Mouse (Mus musculus) G1E (cell line): ENCODE measurements around the gene Micu2. TPM values are rescaled to one million over a fixed set of nuclear protein-coding genes. Genes with fewer than 3 reads are reported as not detected.

ENCODE experiments used
- ATAC-seq: 2 replicates; pipeline ENCODE4 v1.8.0; 2016; ENCODE audit warnings: mild to moderate bottlenecking; ENCODE audit not compliant: insufficient number of reproducible peaks, poor library complexity, low FRiP score, severe bottlenecking; ENCODE audit errors: extremely low read depth
- DNase-seq: peaks from one replicate; pipeline ENCODE4 v3.0.0; 2012; ENCODE audit warnings: low spot score
- H3K27me3 ChIP-seq: 2 replicates; pipeline ENCODE4 v1.6.1; 2012; ENCODE audit warnings: mild to moderate bottlenecking, low read length, inconsistent platforms; ENCODE audit not compliant: insufficient read depth
- H3K36me3 ChIP-seq: replicated peaks from 2 replicates; pipeline ENCODE3; 2012; ENCODE audit warnings: mild to moderate bottlenecking, inconsistent platforms
- H3K4me1 ChIP-seq: 2 replicates; pipeline ENCODE4 v1.6.1; 2012; ENCODE audit warnings: low read depth, low read length, inconsistent platforms, mixed read lengths; ENCODE audit not compliant: insufficient read depth
- H3K4me3 ChIP-seq: 2 replicates; pipeline ENCODE4 v1.5.1; 2012; ENCODE audit warnings: low read depth, mild to moderate bottlenecking, inconsistent platforms, low read length, moderate library complexity, mixed read lengths
- H3K9me3 ChIP-seq: replicated peaks from 2 replicates; pipeline ENCODE4 v1.6.1; 2012; ENCODE audit warnings: inconsistent platforms
- CTCF ChIP-seq: IDR thresholded peaks from 2 replicates; pipeline ENCODE4 v1.5.1; 2012; ENCODE audit warnings: low read depth, low read length, inconsistent platforms, mixed read lengths
- GATA1 ChIP-seq: IDR thresholded peaks from 2 replicates; pipeline ENCODE4 v1.6.1; 2012; ENCODE audit warnings: borderline replicate concordance, low read length, inconsistent platforms, mixed read lengths
- GATA2 ChIP-seq: IDR thresholded peaks from 2 replicates; pipeline ENCODE4 v1.6.1; 2012; ENCODE audit warnings: low read depth, low read length, inconsistent platforms, borderline replicate concordance
- POLR2AphosphoS5 ChIP-seq: IDR thresholded peaks from 2 replicates; pipeline ENCODE4 v1.6.1; 2012; ENCODE audit warnings: low read depth, low read length, inconsistent platforms; ENCODE audit not compliant: insufficient replicate concordance
- TAL1 ChIP-seq: conservative IDR thresholded peaks from 2 replicates; pipeline ENCODE4 v1.6.1; 2012; ENCODE audit warnings: low read depth, low read length, inconsistent platforms, mixed read lengths
- polyA plus RNA-seq: library from polyadenylated mRNA; stranded (reverse); fragments of >175 nt; gene quantifications from 2 replicates; pipeline ENCODE4 v1.2.3, GENCODE M21; 2012
- total RNA-seq, 2 experiments: library from RNA; stranded (forward) in 1 of 2; stranded (reverse) in 1 of 2; fragments of 200-1000 nt in 1 of 2; fragments of >200 nt in 1 of 2; fragmentation: Nextera tagmentation in 1 of 2; gene quantifications; 2 replicates each; pipeline ENCODE4 v1.2.3; 2014 to 2017

Micu2 gene
- total RNA-seq (2014; fragmentation: Nextera tagmentation), result 15.6 and 23.0 TPM in 2 replicates
- 40.5 and 46.9 TPM in 2 replicates for total RNA-seq (2017)
- polyA plus RNA-seq, result 24.9 and 28.4 TPM in 2 replicates

DNA sequence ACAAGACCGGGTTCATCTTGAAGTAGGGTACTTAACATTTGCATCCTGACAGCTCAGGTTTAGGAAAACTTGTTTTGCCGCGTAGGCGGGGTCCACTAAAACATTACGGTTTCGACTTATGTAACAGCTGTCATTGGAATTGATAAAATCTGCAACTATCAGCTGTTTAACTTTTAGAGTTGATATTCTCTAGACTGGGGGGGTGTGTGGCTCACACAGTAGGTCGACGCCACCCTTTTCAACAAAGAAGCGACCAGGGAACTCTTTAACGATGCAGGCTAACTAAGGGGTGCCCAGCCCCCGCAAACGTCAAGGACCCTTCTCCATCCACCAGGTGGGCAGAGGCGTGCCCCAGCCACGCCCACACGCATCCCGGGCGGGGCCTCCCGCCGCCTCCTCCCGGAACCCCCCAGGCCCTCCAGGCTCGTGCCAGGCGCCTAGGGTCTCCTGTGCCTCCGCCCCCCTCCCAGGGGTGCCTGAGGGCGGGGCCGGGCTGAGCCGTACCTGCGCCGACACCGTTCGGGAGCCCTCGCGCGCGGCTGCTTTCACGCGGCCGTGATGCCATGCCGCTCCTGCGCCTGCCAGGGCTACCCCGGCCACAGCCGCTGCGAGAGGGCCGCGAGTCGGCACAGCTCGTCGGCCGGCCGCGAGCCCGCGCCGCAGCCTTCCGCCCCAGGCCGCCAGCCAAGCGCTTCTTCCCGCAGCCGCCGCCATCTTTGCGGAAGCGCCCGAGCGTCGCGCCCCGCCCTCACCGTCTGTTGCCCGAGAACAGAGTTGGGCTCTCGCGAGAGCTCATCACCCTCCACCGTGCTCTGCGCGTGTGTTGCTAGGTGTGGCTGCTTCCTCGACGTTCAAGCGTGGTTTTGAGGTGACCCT lies at the start of gene Micu2:
Micu2 (minus strand) TSS at position 737 of the 876 bp plus-strand sequence.
- Histone ChIP-seq H3K9me3 (peaks cover 6% of the 10 kb centered on the region), H3K4me1 (peaks cover 4% of the 10 kb centered on the region), H3K27me3 (0 out of 2 replicates have a peak, but pooled peaks cover 3% of the 10 kb centered on the region), H3K36me3 (no peaks in the 10 kb centered on the region), H3K4me3 (peak within 1 kb of the TSS; percentile 82)
- DNase-seq (peak; percentile 48), ATAC-seq (peak; percentile 77)
- TF ChIP-seq TAL1, result no peak
- no peak for TF ChIP-seq GATA2
- no peak for TF ChIP-seq CTCF
- no peak for TF ChIP-seq POLR2AphosphoS5

DNA sequence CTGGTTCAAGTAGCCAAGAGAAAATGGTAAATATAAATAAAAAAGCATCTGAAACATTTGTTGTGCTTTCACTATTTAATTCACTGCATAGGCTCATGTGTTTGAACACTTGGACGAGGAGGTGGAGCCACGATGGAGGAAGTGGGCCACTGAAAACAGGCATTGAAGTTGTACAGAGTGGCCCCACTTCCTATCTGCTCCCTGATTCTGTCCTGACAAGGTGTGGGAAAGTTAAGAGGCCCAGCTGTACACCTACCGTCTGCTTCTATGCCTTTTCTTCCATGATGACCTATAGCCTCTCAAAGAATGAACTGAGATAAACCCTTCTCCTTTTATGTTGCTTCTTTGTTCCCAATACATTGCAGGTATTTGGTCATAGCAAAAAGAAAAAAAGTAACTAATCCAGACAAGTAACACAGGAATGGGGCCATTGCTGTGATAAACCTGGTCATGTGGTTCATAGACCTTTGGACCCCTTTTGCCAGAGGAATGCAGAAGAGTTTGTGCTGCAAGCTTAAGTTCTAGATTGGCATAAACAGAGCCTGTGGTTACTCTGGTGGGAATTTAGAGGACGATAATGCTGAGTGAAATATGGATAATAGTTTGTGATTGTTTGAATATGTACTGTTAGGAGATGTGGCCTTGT lies 47.7 kb upstream of the Micu2 start:
- H3K9me3 ChIP-seq, result no peaks in the 10 kb centered on the region
- no peaks in the 10 kb centered on the region for H3K27me3 ChIP-seq
- DNase-seq (no peak), ATAC-seq (no peak)
- H3K36me3 ChIP-seq, result no peaks in the 10 kb centered on the region
- TF ChIP-seq CTCF (no peak), POLR2AphosphoS5 (no peak), TAL1 (no peak), GATA2 (no peak), GATA1 (no peak)
- H3K4me1 ChIP-seq, result no peaks in the 10 kb centered on the region
- H3K4me3 ChIP-seq, result no peak overlapping the region

DNA sequence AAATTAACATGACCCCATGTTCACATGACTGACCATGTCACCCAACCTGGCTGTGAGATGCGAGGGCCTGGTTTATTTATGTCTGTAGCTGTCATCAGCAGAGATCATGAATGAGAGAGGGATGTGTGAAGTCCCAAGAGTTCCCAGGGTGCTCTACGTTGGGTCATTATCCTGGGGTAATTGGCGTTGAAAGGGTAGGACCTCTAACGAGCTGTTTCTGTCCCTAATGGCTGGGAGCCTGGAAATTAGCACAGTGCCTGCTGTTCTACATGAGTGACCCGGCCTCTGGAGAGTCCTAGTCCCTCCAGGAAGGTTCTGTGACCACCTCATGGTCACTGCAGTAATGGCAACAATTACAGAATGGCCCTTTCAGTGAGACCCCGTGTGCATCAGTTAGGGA lies 37.1 kb upstream of the Micu2 start:
- Histone ChIP-seq H3K4me1 (no peaks in the 10 kb centered on the region), H3K36me3 (no peaks in the 10 kb centered on the region), H3K9me3 (no peaks in the 10 kb centered on the region), H3K4me3 (no peak overlapping the region), H3K27me3 (no peaks in the 10 kb centered on the region)
- DNase-seq (no peak), ATAC-seq (no peak)
- TF ChIP-seq CTCF, result no peak
- no peak for TF ChIP-seq GATA1
- TF ChIP-seq TAL1, result no peak
- TF ChIP-seq POLR2AphosphoS5, result no peak
- no peak for TF ChIP-seq GATA2

DNA sequence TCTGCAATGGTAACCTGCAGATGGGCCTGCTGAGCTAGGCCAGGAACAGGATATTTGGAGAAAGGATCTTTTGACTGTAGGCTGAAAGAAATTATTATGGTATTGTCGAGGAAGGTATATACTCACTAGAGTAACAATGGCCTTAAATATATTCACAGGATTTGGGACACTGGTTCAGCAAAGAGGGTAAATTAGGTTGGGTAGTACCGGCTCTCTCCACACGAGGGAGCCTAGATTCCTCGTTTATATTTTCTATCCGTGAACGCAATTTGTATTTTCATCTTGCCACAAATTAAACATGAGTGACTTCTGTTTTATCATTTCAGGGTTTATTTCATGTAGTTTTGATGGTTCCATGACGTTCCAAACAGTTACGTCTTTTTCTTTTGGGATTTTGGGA lies 35.5 kb upstream of the Micu2 start:
- ATAC-seq (no peak), DNase-seq (no peak)

DNA sequence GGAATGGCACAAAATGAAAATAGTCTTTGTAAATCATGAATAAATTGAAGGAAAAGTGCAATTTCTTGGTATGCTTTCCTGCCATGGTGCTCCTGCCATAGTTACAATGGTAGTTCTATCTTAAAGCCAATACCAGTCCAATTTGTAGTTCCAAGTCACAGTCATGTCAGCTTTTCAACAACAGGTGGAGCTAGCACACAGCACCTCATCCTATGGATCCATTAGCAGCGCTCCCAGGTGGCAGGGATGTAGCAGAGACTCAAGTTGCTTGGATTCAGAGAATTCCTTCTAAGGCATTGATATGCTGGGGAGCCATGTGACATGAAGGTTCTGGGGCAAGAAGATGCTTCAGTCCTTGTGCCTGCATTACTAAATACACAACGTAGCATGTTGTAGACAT lies 19.8 kb upstream of the Micu2 start:
- H3K9me3 ChIP-seq, result no peaks in the 10 kb centered on the region
- H3K36me3 ChIP-seq, result no peaks in the 10 kb centered on the region
- ATAC-seq (no peak), DNase-seq (no peak)
- H3K27me3 ChIP-seq, result no peaks in the 10 kb centered on the region
- no peak for TF ChIP-seq CTCF
- no peak for TF ChIP-seq GATA1
- no peak for TF ChIP-seq TAL1
- TF ChIP-seq POLR2AphosphoS5, result no peak
- H3K4me1 ChIP-seq, result no peaks in the 10 kb centered on the region
- no peak overlapping the region for H3K4me3 ChIP-seq

More for the DNA sequence above, 35.5 kb upstream of the Micu2 start:
- no peak overlapping the region for H3K4me3 ChIP-seq
- TF ChIP-seq TAL1, result no peak
- TF ChIP-seq CTCF, result peak; percentile 43; the same call in 1 of the 2 replicates
- no peaks in the 10 kb centered on the region for H3K36me3 ChIP-seq
- no peaks in the 10 kb centered on the region for H3K27me3 ChIP-seq
- no peaks in the 10 kb centered on the region for H3K4me1 ChIP-seq
- peaks cover 3% of the 10 kb centered on the region; the same call in 1 of the 2 replicates for H3K9me3 ChIP-seq

DNA sequence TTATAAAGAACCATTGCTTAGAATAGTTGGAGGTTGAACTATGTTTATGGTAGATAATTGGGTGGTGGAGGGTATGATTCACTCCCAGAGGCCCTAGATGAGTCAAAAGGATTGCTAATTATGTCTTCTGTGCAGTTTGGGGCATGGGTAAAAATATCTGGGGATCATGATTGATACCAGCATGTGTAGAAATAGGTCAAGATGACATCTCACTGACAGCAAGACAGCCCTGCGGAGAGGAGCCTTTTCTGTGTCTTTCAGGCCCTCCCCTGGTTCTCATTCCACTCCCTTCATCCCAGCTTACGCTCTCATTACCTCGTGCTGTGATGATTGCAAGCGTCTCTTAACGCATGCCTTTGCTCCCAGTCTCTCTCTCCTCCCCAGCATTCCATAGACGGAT lies 4.8 kb upstream of the Micu2 start:
- H3K27me3 ChIP-seq, result 0 out of 2 replicates have a peak, but pooled peaks cover 3% of the 10 kb centered on the region
- DNase-seq (no peak), ATAC-seq (no peak)
- H3K36me3 ChIP-seq, result no peaks in the 10 kb centered on the region
- TF ChIP-seq GATA1, result no peak
- no peak for TF ChIP-seq TAL1
- no peak for TF ChIP-seq POLR2AphosphoS5
- TF ChIP-seq CTCF, result no peak
- no peak for TF ChIP-seq GATA2
- H3K4me1 ChIP-seq, result peaks cover 4% of the 10 kb centered on the region
- peaks cover 7% of the 10 kb centered on the region for H3K9me3 ChIP-seq
- H3K4me3 ChIP-seq, result no peak overlapping the region

DNA sequence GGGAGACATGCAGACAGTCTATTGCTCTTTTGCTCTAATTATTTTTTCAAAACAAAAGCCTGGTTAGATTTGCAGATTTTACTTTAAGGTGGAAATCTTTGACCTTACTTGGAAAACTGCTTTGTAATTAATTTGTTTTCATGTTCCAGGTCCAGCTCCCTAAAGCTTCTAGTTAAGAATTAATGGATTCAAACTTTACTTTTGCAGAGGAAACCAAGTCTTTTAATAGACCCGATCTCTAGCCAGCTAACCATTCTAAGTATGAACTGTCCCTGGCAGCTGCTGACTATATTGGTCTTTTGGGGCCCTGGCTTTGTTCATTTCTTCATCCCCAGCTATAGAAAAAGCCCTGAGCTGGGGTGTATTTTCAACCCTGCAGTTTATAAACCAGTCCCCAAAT lies 3.1 kb upstream of the Micu2 start:
- H3K4me1 ChIP-seq, result peaks cover 4% of the 10 kb centered on the region
- 0 out of 2 replicates have a peak, but pooled peaks cover 3% of the 10 kb centered on the region for H3K27me3 ChIP-seq
- H3K36me3 ChIP-seq, result no peaks in the 10 kb centered on the region
- no peak for TF ChIP-seq POLR2AphosphoS5
- TF ChIP-seq TAL1, result no peak
- no peak for TF ChIP-seq GATA1
- TF ChIP-seq GATA2, result no peak
- no peak for TF ChIP-seq CTCF
- ATAC-seq, result no peak
- no peak overlapping the region for H3K4me3 ChIP-seq
- DNase-seq, result no peak
- H3K9me3 ChIP-seq, result peaks cover 8% of the 10 kb centered on the region
